ENCODE assay signal across 15 mouse cellular contexts in genomic region chr5:118590868-118591267, GRCm38 (mm10). TPM values are rescaled to one million over a fixed set of nuclear protein-coding genes. Genes with fewer than 3 reads are reported as not detected.
DNase-seq lines count a peak whose midpoint lies in the region; ATAC-seq lines count a peak whose summit lies in the region.
"Had no signal": no experiment of that assay in that cellular context is flagged by ENCODE, and none has a peak within 500 bp of the region (broad histone marks: within the 10 kb centered on the region; RNA-seq: fewer than 3 reads in every experiment).

No protein-coding gene starts in this region.

- no peak for DNase-seq in heart, embryonic 10.5 days (ENCODE audit: low spot score)
- DNase-seq in 416B (ENCODE audit: low read depth), result peak; percentile 41
- DNase-seq in thymus, adult 18-20 months, result peak; percentile 40 to 61
- no peak for DNase-seq in frontal cortex, postnatal 25 days (ENCODE audit: low spot score in 2 of 2)
- DNase-seq in lung, adult 18-20 months, result no peak
- no peak for DNase-seq in adrenal gland, postnatal 14 days
- DNase-seq: gastrocnemius, postnatal 36 days; lung, adult 2 months; right cerebral cortex, postnatal 4 days had no signal

- no peak overlapping the region for H3K4me3 ChIP-seq in heart, embryonic 11.5 days (ENCODE audit: low read depth, low read length)
- no peak overlapping the region for H3K4me3 ChIP-seq in heart, embryonic 10.5 days
- H3K4me3 ChIP-seq: erythroblast, embryonic 14.5 days; kidney, embryonic 15.5 days; limb, embryonic 12.5 days had no signal

- H3K9me3 ChIP-seq in heart, embryonic 11.5 days (replicated peaks; ENCODE audit: control insufficient read depth, low read length), result 0 out of 2 replicates have a peak, but pooled peaks cover 2% of the 10 kb centered on the region
- H3K9me3 ChIP-seq in heart, embryonic 10.5 days, result no peaks in the 10 kb centered on the region
- H3K9me3 ChIP-seq: kidney, embryonic 15.5 days; limb, embryonic 12.5 days had no signal

- H3K4me1 ChIP-seq in heart, embryonic 11.5 days (ENCODE audit: control insufficient read depth, insufficient read depth, low read length), result peaks cover 51% of the 10 kb centered on the region
- peaks cover 63% of the 10 kb centered on the region for H3K4me1 ChIP-seq in heart, embryonic 10.5 days

- no peak overlapping the region for H3K27ac ChIP-seq in heart, embryonic 11.5 days (ENCODE audit: low read depth, low read length)
- H3K27ac ChIP-seq in heart, embryonic 10.5 days, result no peak overlapping the region
- H3K27ac ChIP-seq: kidney, embryonic 15.5 days had no signal

- WGBS in heart, embryonic 11.5 days (ENCODE audit: insufficient replicate concordance), result 36% methylated on average over 6 of the region's 6 CpGs
- WGBS in heart, embryonic 10.5 days, result 27% methylated on average over 6 of the region's 6 CpGs

- H3K4me2 ChIP-seq in heart, embryonic 11.5 days, result peak overlapping the region; percentile 1; the same call in 1 of the 2 replicates
- H3K4me2 ChIP-seq: kidney, embryonic 15.5 days had no signal

- no peaks in the 10 kb centered on the region for H3K36me3 ChIP-seq in heart, embryonic 11.5 days (ENCODE audit: control insufficient read depth, insufficient read depth, low read length)
- H3K36me3 ChIP-seq in heart, embryonic 10.5 days, result 0 out of 2 replicates have a peak, but pooled peaks cover under 1% of the 10 kb centered on the region

- H3K9ac ChIP-seq in heart, embryonic 11.5 days (ENCODE audit: low read depth, low read length), result no peak overlapping the region
- H3K9ac ChIP-seq: kidney, embryonic 15.5 days; limb, embryonic 12.5 days had no signal

- no peak for ATAC-seq in heart, embryonic 11.5 days (replicated peaks; ENCODE audit: insufficient number of reproducible peaks, low FRiP score, low TSS enrichment)
- ATAC-seq in common myeloid progenitor, adult 5-6 weeks (replicated peaks; ENCODE audit: low read depth, poor library complexity, severe bottlenecking), result peak; percentile 29; the same call in 1 of the 2 replicates
- ATAC-seq: hindbrain, postnatal 0 days had no signal

- no peaks in the 10 kb centered on the region for H3K27me3 ChIP-seq in heart, embryonic 11.5 days (ENCODE audit: control insufficient read depth, insufficient read depth, low read length)
- H3K27me3 ChIP-seq in heart, embryonic 10.5 days (ENCODE audit: insufficient read depth, poor library complexity, severe bottlenecking), result no peaks in the 10 kb centered on the region
- H3K27me3 ChIP-seq: limb, embryonic 12.5 days had no signal

RNA-seq across cellular contexts. Expression of gene Med13l, which starts 30.4 kb away (rescaled TPM):
- 9.4 and 9.7 TPM in 2 replicates for polyA plus RNA-seq in heart, embryonic 11.5 days (2014; fragmentation: Nextera tagmentation; extraction: Ambion mirVana)
- polyA plus RNA-seq in heart, embryonic 10.5 days (2016; fragmentation: Nextera tagmentation; extraction: Ambion mirVana), result 9.0 and 10.0 TPM in 2 replicates
- 33.1 and 49.7 TPM in 2 replicates for total RNA-seq in common myeloid progenitor, adult 5-6 weeks (2017)
- total RNA-seq in adrenal gland, postnatal 14 days (2021), result 36.2 and 45.3 TPM in 2 replicates

Comparison
In these comparisons a context has a peak if more than half of its experiments do, and no peak if none do; other contexts are left out.
1. DNase-seq: peak in 416B (single experiment) and thymus, adult 18-20 months (2 of 2); none in heart, embryonic 10.5 days (single experiment), frontal cortex, postnatal 25 days (0 of 2), lung, adult 18-20 months (0 of 2) and adrenal gland, postnatal 14 days (single experiment).